Mouse (Mus musculus): ENCODE data around the gene Gdf10. TPM values are rescaled to one million over a fixed set of nuclear protein-coding genes. Genes with fewer than 3 reads are reported as not detected.

Gene Gdf10
- polyA plus RNA-seq, 1 experiment from 2014 or later: 2.4 TPM

DNA sequence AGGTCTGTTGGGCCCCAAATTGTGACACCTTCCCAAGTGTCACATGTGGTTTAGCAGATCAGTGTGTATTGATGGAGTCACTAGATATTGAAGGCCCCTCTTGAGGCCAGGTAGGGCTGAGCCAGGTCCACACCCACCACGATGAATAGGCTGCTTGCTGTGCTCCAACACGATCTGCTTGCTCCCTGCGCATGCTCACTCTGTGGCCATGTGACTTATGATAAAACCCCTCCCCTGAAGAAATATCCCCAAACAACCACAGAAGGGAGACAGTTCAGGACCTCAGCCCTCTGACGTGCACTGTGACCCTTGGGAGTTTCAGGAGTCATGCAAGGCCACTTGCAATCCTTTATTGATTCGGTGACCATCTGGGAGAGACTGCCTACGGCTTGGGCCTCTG lies 22.7 kb downstream of the Gdf10 start:
- Histone ChIP-seq H3K9ac (ENCODE audit: low read length) (no peak overlapping the region), H3K9me3 (ENCODE audit: control insufficient read depth, low read length) (no peaks in the 10 kb centered on the region), H3K4me2 (ENCODE audit: low read depth, low read length, severe bottlenecking) (no peak overlapping the region), H3K36me3 (ENCODE audit: control insufficient read depth, insufficient read depth, low read length) (no peaks in the 10 kb centered on the region), H3K4me1 (replicated peaks; ENCODE audit: control insufficient read depth, insufficient read depth, low read length) (no peaks in the 10 kb centered on the region), H3K27ac (ENCODE audit: low read depth, low read length) (no peak overlapping the region), H3K27me3 (ENCODE audit: control insufficient read depth, insufficient read depth, low read length) (no peaks in the 10 kb centered on the region), H3K4me3 (ENCODE audit: low read depth, low read length) (no peak overlapping the region)
- no peak for DNase-seq (ENCODE audit: low spot score)
- ATAC-seq (replicated peaks; ENCODE audit: low FRiP score): no peak
- 88% methylated on average over 6 of the region's 6 CpGs for WGBS

DNA sequence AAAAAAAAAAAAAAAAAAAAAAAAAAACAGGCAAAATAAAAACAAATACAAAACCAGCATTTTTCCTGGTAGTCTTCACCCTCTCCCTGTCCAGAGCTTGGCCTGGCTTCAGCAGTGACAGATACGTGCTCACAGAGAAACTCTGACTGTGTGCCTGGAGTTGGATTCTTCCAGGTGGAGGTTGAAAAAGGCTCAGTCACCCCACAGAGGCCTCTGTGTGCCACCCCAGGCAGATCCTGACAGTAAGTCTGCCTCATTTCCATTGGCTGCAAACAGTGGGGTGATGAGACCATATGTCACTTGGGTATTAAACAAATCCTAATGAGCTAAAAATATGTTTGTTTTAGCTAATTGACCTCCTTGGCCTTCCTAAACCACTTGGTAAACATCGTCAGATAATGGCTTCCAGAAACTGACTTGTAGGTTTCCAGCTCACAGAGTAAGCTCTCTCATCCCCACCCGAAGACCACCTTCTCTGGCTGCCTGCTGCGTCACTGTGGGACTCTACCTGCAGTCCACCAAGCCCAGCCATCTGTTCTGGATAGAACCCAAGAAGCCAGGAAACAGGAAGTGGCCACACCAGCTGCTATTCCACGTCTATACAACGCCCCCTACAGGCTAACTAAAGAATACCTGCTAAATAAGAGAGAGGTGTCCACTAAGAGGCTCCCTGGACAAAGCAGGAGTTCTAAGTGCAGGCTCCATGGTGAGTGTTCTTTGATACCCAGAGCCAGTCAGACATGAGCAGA lies 29.0 kb downstream of the Gdf10 start:
- 65% methylated on average over 6 of the region's 6 CpGs for WGBS
- no peaks in the 10 kb centered on the region for H3K36me3 ChIP-seq (ENCODE audit: control insufficient read depth, insufficient read depth, low read length)
- H3K9me3 ChIP-seq (ENCODE audit: control insufficient read depth, low read length): no peaks in the 10 kb centered on the region
- no peak overlapping the region for H3K9ac ChIP-seq (ENCODE audit: low read length)
- H3K4me3 ChIP-seq (ENCODE audit: low read depth, low read length): no peak overlapping the region
- H3K27me3 ChIP-seq (ENCODE audit: control insufficient read depth, insufficient read depth, low read length): no peaks in the 10 kb centered on the region
- DNase-seq (ENCODE audit: low spot score) (no peak), ATAC-seq (replicated peaks; ENCODE audit: low FRiP score) (no peak)
- H3K27ac ChIP-seq (ENCODE audit: low read depth, low read length): no peak overlapping the region
- H3K4me2 ChIP-seq (ENCODE audit: low read depth, low read length, severe bottlenecking): no peak overlapping the region
- H3K4me1 ChIP-seq (replicated peaks; ENCODE audit: control insufficient read depth, insufficient read depth, low read length): no peaks in the 10 kb centered on the region

DNA sequence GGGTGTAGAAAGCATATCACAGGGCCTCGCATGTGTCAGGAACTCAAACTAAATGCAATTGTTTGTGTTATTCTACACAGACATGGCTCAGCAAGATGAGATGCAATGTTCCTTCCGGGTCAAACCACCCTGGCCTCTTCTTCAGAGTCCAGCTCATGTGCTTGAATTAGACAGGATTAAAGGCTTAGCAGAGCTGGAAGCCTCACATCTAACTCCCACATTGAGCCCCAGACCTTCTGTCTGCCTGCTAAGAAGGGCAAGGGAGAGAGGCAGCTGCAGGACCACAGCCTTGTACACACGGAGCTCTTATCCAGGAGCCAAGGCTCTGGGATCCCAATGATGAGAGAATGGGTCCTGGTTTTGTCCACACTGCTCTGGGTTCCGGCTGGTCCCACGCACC lies 30.4 kb downstream of the Gdf10 start, which contains the start of gene Rbp3:
TSS of gene Rbp3 (plus strand) at position 243 of the 400 bp plus-strand sequence.
- ATAC-seq (replicated peaks; ENCODE audit: low FRiP score): no peak
- Histone ChIP-seq H3K4me2 (ENCODE audit: low read depth, low read length, severe bottlenecking) (no peak within 1 kb of the TSS), H3K27me3 (ENCODE audit: control insufficient read depth, insufficient read depth, low read length) (no peaks in the 10 kb centered on the region)

DNA sequence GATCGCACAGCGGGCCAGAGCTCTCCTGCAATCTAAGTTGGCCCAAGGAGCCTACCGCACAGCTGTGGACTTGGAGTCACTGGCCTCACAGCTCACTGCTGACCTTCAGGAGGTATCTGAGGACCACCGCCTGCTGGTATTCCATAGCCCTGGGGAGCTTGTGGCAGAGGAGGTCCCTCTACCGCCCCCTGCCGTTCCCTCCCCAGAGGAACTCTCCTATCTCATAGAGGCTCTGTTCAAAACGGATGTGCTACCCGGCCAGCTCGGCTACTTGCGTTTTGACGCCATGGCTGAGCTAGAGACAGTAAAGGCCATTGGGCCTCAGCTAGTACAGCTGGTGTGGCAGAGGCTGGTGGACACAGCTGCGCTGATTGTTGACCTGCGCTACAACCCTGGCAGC lies 32.7 kb downstream of the Gdf10 start:
- no peaks in the 10 kb centered on the region for H3K4me1 ChIP-seq (replicated peaks; ENCODE audit: control insufficient read depth, insufficient read depth, low read length)
- ATAC-seq (replicated peaks; ENCODE audit: low FRiP score) (no peak), DNase-seq (ENCODE audit: low spot score) (no peak)
- H3K36me3 ChIP-seq (ENCODE audit: control insufficient read depth, insufficient read depth, low read length): no peaks in the 10 kb centered on the region
- no peak overlapping the region for H3K4me3 ChIP-seq (ENCODE audit: low read depth, low read length)
- 76% methylated on average over 13 of the region's 13 CpGs for WGBS
- no peaks in the 10 kb centered on the region for H3K27me3 ChIP-seq (ENCODE audit: control insufficient read depth, insufficient read depth, low read length)
- no peak overlapping the region for H3K9ac ChIP-seq (ENCODE audit: low read length)
- H3K4me2 ChIP-seq (ENCODE audit: low read depth, low read length, severe bottlenecking): no peak overlapping the region
- no peaks in the 10 kb centered on the region for H3K9me3 ChIP-seq (ENCODE audit: control insufficient read depth, low read length)
- no peak overlapping the region for H3K27ac ChIP-seq (ENCODE audit: low read depth, low read length)

More for the DNA sequence above, 30.4 kb downstream of the Gdf10 start, which contains the start of gene Rbp3:
- no peak within 1 kb of the TSS for H3K4me3 ChIP-seq (ENCODE audit: low read depth, low read length)
- H3K9me3 ChIP-seq (ENCODE audit: control insufficient read depth, low read length): no peaks in the 10 kb centered on the region
- H3K9ac ChIP-seq (ENCODE audit: low read length): no peak within 1 kb of the TSS
- no peaks in the 10 kb centered on the region for H3K36me3 ChIP-seq (ENCODE audit: control insufficient read depth, insufficient read depth, low read length)
- no peak for DNase-seq (ENCODE audit: low spot score)
- 81% methylated on average over 5 of the region's 5 CpGs for WGBS
- H3K4me1 ChIP-seq (replicated peaks; ENCODE audit: control insufficient read depth, insufficient read depth, low read length): no peaks in the 10 kb centered on the region
- H3K27ac ChIP-seq (ENCODE audit: low read depth, low read length): no peak within 1 kb of the TSS

DNA sequence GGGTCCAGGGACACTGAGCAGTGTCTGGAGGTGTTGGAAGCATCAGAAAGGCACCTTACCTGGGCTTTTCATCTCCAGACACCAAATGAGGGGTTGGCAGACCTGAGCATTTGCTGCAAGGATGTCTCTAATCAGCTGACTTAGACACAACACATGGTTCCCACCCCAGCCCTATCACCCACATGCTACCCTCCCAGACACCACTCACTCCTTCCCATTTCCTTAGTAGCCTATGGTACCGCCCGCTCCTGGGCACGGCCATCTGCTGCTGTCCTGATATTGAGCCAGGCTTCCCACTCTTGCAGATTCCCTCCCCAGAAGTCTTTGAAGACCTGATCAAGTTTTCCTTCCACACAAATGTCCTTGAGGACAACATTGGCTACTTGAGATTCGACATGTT lies 34.8 kb downstream of the Gdf10 start:
- Histone ChIP-seq H3K27me3 (ENCODE audit: control insufficient read depth, insufficient read depth, low read length) (no peaks in the 10 kb centered on the region), H3K4me1 (replicated peaks; ENCODE audit: control insufficient read depth, insufficient read depth, low read length) (no peaks in the 10 kb centered on the region), H3K4me2 (ENCODE audit: low read depth, low read length, severe bottlenecking) (no peak overlapping the region), H3K27ac (ENCODE audit: low read depth, low read length) (no peak overlapping the region), H3K4me3 (ENCODE audit: low read depth, low read length) (no peak overlapping the region), H3K9me3 (ENCODE audit: control insufficient read depth, low read length) (no peaks in the 10 kb centered on the region), H3K36me3 (ENCODE audit: control insufficient read depth, insufficient read depth, low read length) (no peaks in the 10 kb centered on the region), H3K9ac (ENCODE audit: low read length) (no peak overlapping the region)
- no peak for ATAC-seq (replicated peaks; ENCODE audit: low FRiP score)
- 88% methylated on average over 4 of the region's 4 CpGs for WGBS
- DNase-seq (ENCODE audit: low spot score): no peak

DNA sequence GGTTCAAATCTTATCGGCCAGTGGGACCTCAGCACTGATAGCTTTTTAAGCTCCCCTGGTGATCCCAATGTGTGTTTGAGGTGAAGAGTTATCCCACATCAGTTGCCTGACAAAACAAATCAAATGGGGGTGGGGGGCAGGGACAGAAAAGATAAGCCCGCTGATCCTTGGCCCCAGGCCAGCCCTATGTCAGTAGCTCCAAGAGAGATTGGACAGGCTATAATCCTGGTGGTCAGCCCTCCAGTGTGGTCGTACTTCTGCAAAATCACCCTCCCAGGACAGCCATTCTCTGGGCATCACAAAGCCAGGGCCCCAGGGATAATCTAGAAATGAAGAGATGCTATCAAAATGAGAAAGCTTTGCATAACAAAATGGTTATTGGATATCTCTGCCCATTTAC lies 35.5 kb downstream of the Gdf10 start:
- Histone ChIP-seq H3K4me1 (replicated peaks; ENCODE audit: control insufficient read depth, insufficient read depth, low read length) (no peaks in the 10 kb centered on the region), H3K4me2 (ENCODE audit: low read depth, low read length, severe bottlenecking) (no peak overlapping the region), H3K27ac (ENCODE audit: low read depth, low read length) (no peak overlapping the region), H3K4me3 (ENCODE audit: low read depth, low read length) (no peak overlapping the region), H3K9me3 (ENCODE audit: control insufficient read depth, low read length) (no peaks in the 10 kb centered on the region), H3K9ac (ENCODE audit: low read length) (no peak overlapping the region), H3K36me3 (ENCODE audit: control insufficient read depth, insufficient read depth, low read length) (no peaks in the 10 kb centered on the region), H3K27me3 (ENCODE audit: control insufficient read depth, insufficient read depth, low read length) (no peaks in the 10 kb centered on the region)
- DNase-seq (ENCODE audit: low spot score) (no peak), ATAC-seq (replicated peaks; ENCODE audit: low FRiP score) (no peak)
- WGBS: 78% methylated on average over 3 of the region's 3 CpGs

DNA sequence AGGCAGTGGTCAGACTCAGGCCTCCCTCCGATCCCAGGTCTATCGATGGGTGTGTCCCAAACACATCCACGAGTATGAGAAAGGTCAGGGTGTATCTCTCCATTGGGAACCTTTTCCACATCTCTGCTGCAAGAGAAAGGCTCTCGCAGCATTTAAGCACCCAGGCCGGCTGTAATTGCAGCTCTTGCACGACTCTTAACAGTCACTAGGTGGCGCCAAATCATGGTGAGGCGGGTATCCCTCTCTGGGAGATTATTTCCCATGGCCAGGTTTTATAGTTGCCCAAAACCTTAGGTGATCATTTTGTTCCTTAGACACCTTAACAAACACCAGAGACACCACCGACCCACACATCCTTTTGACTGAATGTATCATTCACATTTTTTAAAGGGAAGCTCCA lies 36.0 kb downstream of the Gdf10 start:
- Histone ChIP-seq H3K9me3 (ENCODE audit: control insufficient read depth, low read length) (no peaks in the 10 kb centered on the region), H3K36me3 (ENCODE audit: control insufficient read depth, insufficient read depth, low read length) (no peaks in the 10 kb centered on the region), H3K27ac (ENCODE audit: low read depth, low read length) (no peak overlapping the region), H3K27me3 (ENCODE audit: control insufficient read depth, insufficient read depth, low read length) (no peaks in the 10 kb centered on the region), H3K9ac (ENCODE audit: low read length) (no peak overlapping the region), H3K4me3 (ENCODE audit: low read depth, low read length) (no peak overlapping the region), H3K4me1 (replicated peaks; ENCODE audit: control insufficient read depth, insufficient read depth, low read length) (no peaks in the 10 kb centered on the region), H3K4me2 (ENCODE audit: low read depth, low read length, severe bottlenecking) (no peak overlapping the region)
- ATAC-seq (replicated peaks; ENCODE audit: low FRiP score) (no peak), DNase-seq (ENCODE audit: low spot score) (peak; percentile 67)
- 13% methylated on average over 9 of the region's 9 CpGs for WGBS

DNA sequence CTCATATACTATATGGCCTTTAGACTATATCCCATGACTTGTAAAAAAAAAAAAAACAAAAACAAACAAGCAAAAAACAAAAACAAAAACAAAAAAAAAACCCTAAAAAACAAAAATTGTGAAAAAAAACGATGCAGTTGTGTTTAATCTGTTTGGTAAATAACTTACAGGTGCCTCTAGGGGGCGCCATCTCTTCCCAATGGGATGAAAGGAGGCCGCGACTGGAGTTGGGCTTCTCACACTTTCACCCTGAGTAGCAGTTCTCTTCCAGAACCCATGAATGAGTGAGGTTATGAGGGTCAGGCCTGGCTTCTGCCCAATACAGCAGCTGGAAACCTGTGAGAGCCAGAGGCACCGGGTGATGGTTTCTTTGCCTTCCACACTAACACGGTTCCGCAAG lies 42.3 kb downstream of the Gdf10 start:
- 68% methylated on average over 7 of the region's 7 CpGs for WGBS
- ATAC-seq (replicated peaks; ENCODE audit: low FRiP score): no peak
- H3K4me3 ChIP-seq (ENCODE audit: low read depth, low read length): no peak overlapping the region
- DNase-seq (ENCODE audit: low spot score): no peak
- no peak overlapping the region for H3K4me2 ChIP-seq (ENCODE audit: low read depth, low read length, severe bottlenecking)
- no peaks in the 10 kb centered on the region for H3K4me1 ChIP-seq (replicated peaks; ENCODE audit: control insufficient read depth, insufficient read depth, low read length)
- no peaks in the 10 kb centered on the region for H3K9me3 ChIP-seq (ENCODE audit: control insufficient read depth, low read length)
- H3K27me3 ChIP-seq (ENCODE audit: control insufficient read depth, insufficient read depth, low read length): no peaks in the 10 kb centered on the region
- no peaks in the 10 kb centered on the region for H3K36me3 ChIP-seq (ENCODE audit: control insufficient read depth, insufficient read depth, low read length)
- no peak overlapping the region for H3K27ac ChIP-seq (ENCODE audit: low read depth, low read length)
- no peak overlapping the region for H3K9ac ChIP-seq (ENCODE audit: low read length)

DNA sequence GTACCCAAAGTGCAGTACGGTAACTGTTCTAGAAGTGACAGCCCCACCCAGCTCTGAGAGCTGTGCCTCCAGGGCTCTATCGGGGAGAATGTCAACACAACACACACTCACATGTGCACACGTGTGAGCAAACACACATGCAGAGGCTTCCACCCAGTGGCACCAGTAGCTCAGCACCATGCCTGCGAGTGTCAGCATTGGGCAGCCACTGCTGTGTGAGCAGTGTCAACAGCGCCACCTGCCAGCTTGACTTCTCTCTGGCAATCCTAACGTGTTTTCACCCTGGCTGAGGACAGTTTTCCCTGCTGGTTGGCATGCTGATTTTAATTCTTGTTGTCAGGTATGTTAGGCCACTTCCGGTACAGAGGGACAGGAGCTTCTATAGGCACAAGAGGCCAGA lies 49.3 kb downstream of the Gdf10 start:
- Histone ChIP-seq H3K27me3 (ENCODE audit: control insufficient read depth, insufficient read depth, low read length) (no peaks in the 10 kb centered on the region), H3K9me3 (ENCODE audit: control insufficient read depth, low read length) (no peaks in the 10 kb centered on the region), H3K36me3 (ENCODE audit: control insufficient read depth, insufficient read depth, low read length) (no peaks in the 10 kb centered on the region), H3K27ac (ENCODE audit: low read depth, low read length) (no peak overlapping the region), H3K9ac (ENCODE audit: low read length) (no peak overlapping the region), H3K4me3 (ENCODE audit: low read depth, low read length) (no peak overlapping the region), H3K4me2 (ENCODE audit: low read depth, low read length, severe bottlenecking) (no peak overlapping the region), H3K4me1 (replicated peaks; ENCODE audit: control insufficient read depth, insufficient read depth, low read length) (no peaks in the 10 kb centered on the region)
- WGBS: 55% methylated on average over 7 of the region's 7 CpGs
- ATAC-seq (replicated peaks; ENCODE audit: low FRiP score): no peak
- no peak for DNase-seq (ENCODE audit: low spot score)
